In genomic region chr9:27414058-27414460, GRCm38 (mm10) we compare ENCODE assay signal across 8 mouse cellular contexts. TPM values are rescaled to one million over a fixed set of nuclear protein-coding genes. Genes with fewer than 3 reads are reported as not detected.
A peak's percentile ranks its signal among the peaks of the same experiment; 100 is the strongest.
DNase-seq lines count a peak whose midpoint lies in the region; ATAC-seq and TF ChIP-seq lines count a peak whose summit lies in the region.

No protein-coding gene starts in this region.

- no peaks in the 10 kb centered on the region for H3K9me3 ChIP-seq in forebrain, embryonic 12.5 days
- H3K9me3 ChIP-seq in lung, embryonic 14.5 days (ENCODE audit: low read depth, low read length) = no peaks in the 10 kb centered on the region

- peak; percentile 5 for DNase-seq in MN1 (ENCODE audit: low spot score)
- peak; percentile 10 for DNase-seq in c-Kit-positive CD71-positive TER-119-negative erythroid progenitor cells, embryonic 14.5 days (ENCODE audit: low read depth)
- DNase-seq in heart, postnatal 10 days = peak; percentile 47 to 69
- DNase-seq in layer of hippocampus, adult 11-12 months (ENCODE audit: low spot score) = peak; percentile 83
- peak; percentile 86 for DNase-seq in lung, embryonic 14.5 days
- DNase-seq in retina, embryonic 14.5 days (ENCODE audit: low spot score) = peak; percentile 86

- TF ChIP-seq CTCF in lung, embryonic 14.5 days (IDR thresholded peaks at IDR 0.05; ENCODE audit: low read depth) = peak; percentile 99

- peaks cover 12% of the 10 kb centered on the region; the same call in 1 of the 2 replicates for H3K27me3 ChIP-seq in forebrain, embryonic 12.5 days
- H3K27me3 ChIP-seq in lung, embryonic 14.5 days (ENCODE audit: insufficient read depth, low read length) = no peaks in the 10 kb centered on the region

- ATAC-seq in forebrain, embryonic 12.5 days (ENCODE audit: low FRiP score) = peak; percentile 82
- ATAC-seq in lung, embryonic 14.5 days (ENCODE audit: insufficient read depth) = peak; percentile 68
- no peak for ATAC-seq in erythroid progenitor cell, adult 5-6 weeks (replicated peaks; ENCODE audit: low FRiP score, poor library complexity, severe bottlenecking)

- under 1% methylated on average over 11 of the region's 11 CpGs for WGBS in forebrain, embryonic 12.5 days
- WGBS in lung, embryonic 14.5 days = 2% methylated on average over 11 of the region's 11 CpGs

- peak overlapping the region; percentile 47 for H3K4me2 ChIP-seq in forebrain, embryonic 12.5 days
- H3K4me2 ChIP-seq in lung, embryonic 14.5 days = peak overlapping the region; percentile 45

- H3K27ac ChIP-seq in forebrain, embryonic 12.5 days = no peak overlapping the region
- no peak overlapping the region for H3K27ac ChIP-seq in lung, embryonic 14.5 days (ENCODE audit: low read depth)

- H3K36me3 ChIP-seq in forebrain, embryonic 12.5 days (replicated peaks) = no peaks in the 10 kb centered on the region
- no peaks in the 10 kb centered on the region for H3K36me3 ChIP-seq in lung, embryonic 14.5 days (ENCODE audit: insufficient read depth)

- intact Hi-C loops in heart, postnatal 10 days (cut with DNase I) = loop anchor here (1.0 kb wide), 1 partner anchor 325 kb away; no protein-coding TSS in a partner anchor

- peak overlapping the region; percentile 21 for H3K4me3 ChIP-seq in forebrain, embryonic 12.5 days (replicated peaks)
- H3K4me3 ChIP-seq in lung, embryonic 14.5 days (ENCODE audit: low read depth, low read length) = no peak overlapping the region

- peaks cover 5% of the 10 kb centered on the region for H3K4me1 ChIP-seq in forebrain, embryonic 12.5 days
- no peaks in the 10 kb centered on the region for H3K4me1 ChIP-seq in lung, embryonic 14.5 days (ENCODE audit: insufficient read depth)

- H3K9ac ChIP-seq in forebrain, embryonic 12.5 days = 0 out of 2 replicates have a peak overlapping the region, but pooled peaks have one; percentile 7
- no peak overlapping the region for H3K9ac ChIP-seq in lung, embryonic 14.5 days

RNA-seq across cellular contexts. Expression of gene Spata19, which starts 17.5 kb away (rescaled TPM):
- not detected in 2 replicates for polyA plus RNA-seq in forebrain, embryonic 12.5 days (2016; fragmentation: Nextera tagmentation; extraction: Ambion mirVana)
- total RNA-seq in heart, postnatal 10 days (2021) = not detected
- not detected in 2 replicates for polyA plus RNA-seq in lung, embryonic 14.5 days (2014; fragmentation: Nextera tagmentation; extraction: Ambion mirVana)
- not detected in 2 replicates for total RNA-seq in erythroid progenitor cell, adult 5-6 weeks (2015; ENCODE audit: low replicate concordance)
- not detected in 2 replicates for total RNA-seq in erythroid progenitor cell, adult 5-6 weeks (2017; ENCODE audit: low replicate concordance)

Comparison
In these comparisons a context has a peak if more than half of its experiments do, and no peak if none do; other contexts are left out.
1. DNase-seq: peak in every context shown above with its lines; median percentile 86 in lung, embryonic 14.5 days; 86 in retina, embryonic 14.5 days; 83 in layer of hippocampus, adult 11-12 months; 58 in heart, postnatal 10 days; 10 in c-Kit-positive CD71-positive TER-119-negative erythroid progenitor cells, embryonic 14.5 days; 5 in MN1.